Mouse (Mus musculus): ENCODE results near the gene Rps10.
"Not testable (repeated sequence)": the region's sequence is repeated elsewhere in the genome, so short reads cannot be mapped to it uniquely, and the experiment has no call there.

Gene Rps10

GRCm38 (mm10) chr17:27650160-27650559 is 13.7 kb upstream of the Rps10 start:
- in situ Hi-C loops (cut with MboI; ENCODE audit: low pct_unique_long_range_greater_than_20kb in 1 of 2, low sequenced_read_pairs in 2 of 2, unreplicated experiment in 1 of 2) = no loop called here

GRCm38 (mm10) chr17:27645807-27646206 is 9.3 kb upstream of the Rps10 start:
- in situ Hi-C loops (cut with MboI; ENCODE audit: low pct_unique_long_range_greater_than_20kb in 1 of 2, low sequenced_read_pairs in 2 of 2, unreplicated experiment in 1 of 2) = loop anchor here in 1 of 2 experiments (10.0 kb wide), 1 partner anchor 101 kb away; no protein-coding TSS in a partner anchor

- in situ Hi-C loops (cut with MboI; ENCODE audit: low pct_unique_long_range_greater_than_20kb in 1 of 2, low sequenced_read_pairs in 2 of 2, unreplicated experiment in 1 of 2) = loop anchor here in 1 of 2 experiments (10.0 kb wide), 1 partner anchor 100 kb away; no protein-coding TSS in a partner anchor
Measured at GRCm38 (mm10) chr17:27644572-27644971, 8.1 kb upstream of the Rps10 start.

GRCm38 (mm10) chr17:27643756-27644155 is 7.3 kb upstream of the Rps10 start:
- in situ Hi-C loops (cut with MboI; ENCODE audit: low pct_unique_long_range_greater_than_20kb in 1 of 2, low sequenced_read_pairs in 2 of 2, unreplicated experiment in 1 of 2) = loop anchor here in 1 of 2 experiments (10.0 kb wide), 1 partner anchor 99 kb away; no protein-coding TSS in a partner anchor

GRCm38 (mm10) chr17:27643101-27643500 is 6.6 kb upstream of the Rps10 start:
- in situ Hi-C loops (cut with MboI; ENCODE audit: low pct_unique_long_range_greater_than_20kb in 1 of 2, low sequenced_read_pairs in 2 of 2, unreplicated experiment in 1 of 2) = loop anchor here in 1 of 2 experiments (10.0 kb wide), 1 partner anchor 98 kb away; no protein-coding TSS in a partner anchor

GRCm38 (mm10) chr17:27642491-27643062 is 6.1 kb upstream of the Rps10 start:
- in situ Hi-C loops (cut with MboI; ENCODE audit: low pct_unique_long_range_greater_than_20kb in 1 of 2, low sequenced_read_pairs in 2 of 2, unreplicated experiment in 1 of 2) = loop anchor here in 1 of 2 experiments (10.0 kb wide), 1 partner anchor 98 kb away; no protein-coding TSS in a partner anchor

- in situ Hi-C loops (cut with MboI; ENCODE audit: low pct_unique_long_range_greater_than_20kb in 1 of 2, low sequenced_read_pairs in 2 of 2, unreplicated experiment in 1 of 2) = loop anchor here in 1 of 2 experiments (10.0 kb wide), 1 partner anchor 95 kb away; no protein-coding TSS in a partner anchor
Measured at GRCm38 (mm10) chr17:27639851-27640250, 3.4 kb upstream of the Rps10 start.

GRCm38 (mm10) chr17:27638921-27639332 is 2.5 kb upstream of the Rps10 start:
- in situ Hi-C loops (cut with MboI; ENCODE audit: low pct_unique_long_range_greater_than_20kb in 1 of 2, low sequenced_read_pairs in 2 of 2, unreplicated experiment in 1 of 2) = no loop called here

- in situ Hi-C loops (cut with MboI; ENCODE audit: low pct_unique_long_range_greater_than_20kb in 1 of 2, low sequenced_read_pairs in 2 of 2, unreplicated experiment in 1 of 2) = no loop called here
Measured at GRCm38 (mm10) chr17:27637333-27637732, 864 bp upstream of the Rps10 start.

- in situ Hi-C loops (cut with MboI; ENCODE audit: low pct_unique_long_range_greater_than_20kb in 1 of 2, low sequenced_read_pairs in 2 of 2, unreplicated experiment in 1 of 2) = not testable (repeated sequence)
Measured at GRCm38 (mm10) chr17:27635575-27635903, 930 bp downstream of the Rps10 start.

GRCm38 (mm10) chr17:27634871-27635574 is 1.4 kb downstream of the Rps10 start, which contains the start of gene RPS10-NUDT3:
RPS10-NUDT3 (minus strand) TSS chr17:27635222.
- in situ Hi-C loops (cut with MboI; ENCODE audit: low pct_unique_long_range_greater_than_20kb in 1 of 2, low sequenced_read_pairs in 2 of 2, unreplicated experiment in 1 of 2) = no loop called here

- in situ Hi-C loops (cut with MboI; ENCODE audit: low pct_unique_long_range_greater_than_20kb in 1 of 2, low sequenced_read_pairs in 2 of 2, unreplicated experiment in 1 of 2) = no loop called here
Measured at GRCm38 (mm10) chr17:27629249-27630020, 7.0 kb downstream of the Rps10 start.

- in situ Hi-C loops (cut with MboI; ENCODE audit: low pct_unique_long_range_greater_than_20kb in 1 of 2, low sequenced_read_pairs in 2 of 2, unreplicated experiment in 1 of 2) = no loop called here
Measured at GRCm38 (mm10) chr17:27628376-27628775, 8.1 kb downstream of the Rps10 start.

GRCm38 (mm10) chr17:27627451-27627850 is 9.0 kb downstream of the Rps10 start:
- in situ Hi-C loops (cut with MboI; ENCODE audit: low pct_unique_long_range_greater_than_20kb in 1 of 2, low sequenced_read_pairs in 2 of 2, unreplicated experiment in 1 of 2) = no loop called here

GRCm38 (mm10) chr17:27626681-27627080 is 9.8 kb downstream of the Rps10 start:
- in situ Hi-C loops (cut with MboI; ENCODE audit: low pct_unique_long_range_greater_than_20kb in 1 of 2, low sequenced_read_pairs in 2 of 2, unreplicated experiment in 1 of 2) = no loop called here

GRCm38 (mm10) chr17:27625455-27626251 is 10.8 kb downstream of the Rps10 start:
- in situ Hi-C loops (cut with MboI; ENCODE audit: low pct_unique_long_range_greater_than_20kb in 1 of 2, low sequenced_read_pairs in 2 of 2, unreplicated experiment in 1 of 2) = no loop called here

- in situ Hi-C loops (cut with MboI; ENCODE audit: low pct_unique_long_range_greater_than_20kb in 1 of 2, low sequenced_read_pairs in 2 of 2, unreplicated experiment in 1 of 2) = no loop called here
Measured at GRCm38 (mm10) chr17:27623360-27624326, 12.8 kb downstream of the Rps10 start, which contains the start of gene Nudt3. Nudt3 (minus strand) TSS chr17:27623495.

Data from mouse embryonic stem cell (cell line).